Mouse (Mus musculus) ES-E14 (cell line): Measurements from ENCODE around the gene Gstm1. TPM values are rescaled to one million over a fixed set of nuclear protein-coding genes. Genes with fewer than 3 reads are reported as not detected.
"Not testable (repeated sequence)": the region's sequence is repeated elsewhere in the genome, so short reads cannot be mapped to it uniquely, and the experiment has no call there.

Experiments
- DNase-seq: peaks from one replicate; pipeline ENCODE4 v3.0.0-alpha.2; 2013; ENCODE audit warnings: low read depth, low spot score
- H3K27ac ChIP-seq: 2 replicates; pipeline ENCODE4 v1.5.1; 2012; ENCODE audit warnings: low read depth, mild to moderate bottlenecking, low read length, moderate library complexity, mixed read lengths; ENCODE audit not compliant: poor library complexity, insufficient read depth, severe bottlenecking
- H3K36me3 ChIP-seq: 2 replicates; pipeline ENCODE4 v1.6.1; 2012; ENCODE audit warnings: mild to moderate bottlenecking, low read length, moderate library complexity, mixed read lengths; ENCODE audit not compliant: control insufficient read depth, poor library complexity, insufficient read depth, severe bottlenecking
- H3K4me1 ChIP-seq, 2 experiments: fragments of 150-350 bp in 1 of 2; sonication (generic) in 1 of 2; 2 replicates each; pipeline ENCODE4 v1.6.1; 2012; ENCODE audit warnings: low read length in 2 of 2, mild to moderate bottlenecking in 1 of 2, mixed read lengths in 1 of 2; ENCODE audit not compliant: control insufficient read depth in 2 of 2, insufficient read depth in 2 of 2, poor library complexity in 1 of 2
- H3K4me3 ChIP-seq, 2 experiments: fragments of 150-350 bp in 1 of 2; sonication (generic) in 1 of 2; 2 replicates each; pipeline ENCODE4 v1.5.1; 2012; ENCODE audit warnings: low read length in 2 of 2, low read depth in 1 of 2, mild to moderate bottlenecking in 1 of 2, mixed read lengths in 1 of 2; ENCODE audit not compliant: insufficient read depth in 1 of 2, poor library complexity in 1 of 2, severe bottlenecking in 1 of 2
- H3K9ac ChIP-seq: 2 replicates; pipeline ENCODE4 v1.6.1; 2012; ENCODE audit warnings: low read depth, mild to moderate bottlenecking, low read length, mixed read lengths; ENCODE audit not compliant: poor library complexity, insufficient read depth, severe bottlenecking
- H3K9me3 ChIP-seq: fragments of 150-350 bp; sonication (generic); 2 replicates; pipeline ENCODE4 v1.6.1; 2012; ENCODE audit warnings: low read depth, mild to moderate bottlenecking, low read length; ENCODE audit not compliant: control insufficient read depth, insufficient read depth
- CHD2 ChIP-seq: IDR thresholded peaks from 2 replicates; pipeline ENCODE4 v1.6.1; 2014; ENCODE audit warnings: mild to moderate bottlenecking, low read depth, low read length, inconsistent platforms
- HCFC1 ChIP-seq: IDR thresholded peaks from 2 replicates; pipeline ENCODE4 v1.6.1; 2012; ENCODE audit warnings: low read length, inconsistent platforms, borderline replicate concordance; ENCODE audit not compliant: insufficient read depth
- MAFK ChIP-seq: IDR thresholded peaks from 2 replicates; pipeline ENCODE4 v1.6.1; 2014; ENCODE audit warnings: mild to moderate bottlenecking, low read depth, low read length, inconsistent platforms; ENCODE audit not compliant: insufficient read depth
- ZC3H11A ChIP-seq: IDR thresholded peaks from 2 replicates; pipeline ENCODE4 v1.6.1; 2012; ENCODE audit warnings: low read depth, mild to moderate bottlenecking, inconsistent platforms, low read length, borderline replicate concordance
- ZNF384 ChIP-seq: IDR thresholded peaks from 2 replicates; pipeline ENCODE4 v1.6.1; 2012; ENCODE audit warnings: low read depth, low read length, inconsistent platforms
- in situ Hi-C, 2 experiments: fragments of 600-800 bp; cut with MboI; formaldehyde crosslinking; loops; one replicate each; pipeline ENCODE4 v1.15.1; 2025; ENCODE audit warnings: low sequenced_read_pairs in 2 of 2, inconsistent platforms in 1 of 2; ENCODE audit not compliant: unreplicated experiment in 2 of 2
- total RNA-seq: library from RNA; depleted of rRNA; stranded (reverse); fragments of 300-350 nt; gene quantifications from 2 replicates; pipeline ENCODE4 v1.2.3, GENCODE M21; 2012

Gene Gstm1
- total RNA-seq, 1 experiment: 7.9 TPM

- DNase-seq: no peak
- H3K4me1 ChIP-seq: peaks cover 5 to 6% of the 10 kb centered on the region in 2 experiments; a peak in 2 of 4 replicates
- H3K27ac ChIP-seq: no peak overlapping the region
- in situ Hi-C loops: no loop called here
- H3K4me3 ChIP-seq: no peak overlapping the region
- no peak for TF ChIP-seq ZNF384
- TF ChIP-seq CHD2: no peak
- TF ChIP-seq MAFK: no peak
- no peak for TF ChIP-seq ZC3H11A
- TF ChIP-seq HCFC1: no peak
- H3K36me3 ChIP-seq: no peaks in the 10 kb centered on the region
- H3K9ac ChIP-seq: no peak overlapping the region
- H3K9me3 ChIP-seq: no peaks in the 10 kb centered on the region
These were observed 19.2 kb downstream of the Gstm1 start for GRCm38 (mm10) chr3:107998591-107998990.

GRCm38 (mm10) chr3:107996576-107996975 is 21.2 kb downstream of the Gstm1 start:
- Histone ChIP-seq H3K9ac (no peak overlapping the region; the same call in 1 of the 2 replicates), H3K4me1 (peaks cover 5 to 6% of the 10 kb centered on the region in 2 experiments; a peak in 2 of 4 replicates), H3K4me3 (no peak overlapping the region), H3K36me3 (no peaks in the 10 kb centered on the region), H3K9me3 (no peaks in the 10 kb centered on the region), H3K27ac (peak overlapping the region; percentile 91)
- DNase-seq: peak; percentile 45
- in situ Hi-C loops: no loop called here
- TF ChIP-seq HCFC1: no peak
- no peak for TF ChIP-seq ZC3H11A
- no peak for TF ChIP-seq ZNF384
- no peak for TF ChIP-seq MAFK
- TF ChIP-seq CHD2: no peak

- H3K4me3 ChIP-seq, in situ Hi-C loops, H3K4me1 ChIP-seq, H3K9me3 ChIP-seq, H3K9ac ChIP-seq, H3K36me3 ChIP-seq: not testable (repeated sequence)
- peak overlapping the region; percentile 99; the same call in 1 of the 2 replicates for H3K27ac ChIP-seq
- peak; percentile 63 for DNase-seq
These were observed 21.8 kb downstream of the Gstm1 start for GRCm38 (mm10) chr3:107995974-107996373.

GRCm38 (mm10) chr3:107986041-107986562 is 31.7 kb downstream of the Gstm1 start, which contains the start of gene Gstm2:
Gene Gstm2 (minus strand): TSS chr3:107986453.
- Histone ChIP-seq H3K27ac (0 out of 2 replicates have a peak within 1 kb of the TSS, but pooled peaks have one; percentile 15), H3K9ac (peak within 1 kb of the TSS; percentile 47; the same call in 1 of the 2 replicates), H3K9me3 (no peaks in the 10 kb centered on the region), H3K4me3 (peak within 1 kb of the TSS in 1 of 2 experiments; percentile 45; a peak in 2 of 4 replicates), H3K4me1 (peaks cover 0 to 9% of the 10 kb centered on the region in 2 experiments; a peak in 1 of 4 replicates), H3K36me3 (peaks cover 2% of the 10 kb centered on the region; the same call in 1 of the 2 replicates)
- in situ Hi-C loops: no loop called here
- no peak for TF ChIP-seq ZNF384
- no peak for DNase-seq

- H3K9me3 ChIP-seq, H3K36me3 ChIP-seq, H3K27ac ChIP-seq, H3K4me1 ChIP-seq, H3K9ac ChIP-seq, DNase-seq, in situ Hi-C loops, H3K4me3 ChIP-seq: not testable (repeated sequence)
These were observed 32.6 kb downstream of the Gstm1 start for GRCm38 (mm10) chr3:107985141-107985540.
